Mouse (Mus musculus): ENCODE results near the gene Tmem203. TPM values are rescaled to one million over a fixed set of nuclear protein-coding genes. Genes with fewer than 3 reads are reported as not detected.
"Not testable (repeated sequence)": the region's sequence is repeated elsewhere in the genome, so short reads cannot be mapped to it uniquely, and the experiment has no call there.

Gene Tmem203
- total RNA-seq, 2 experiments from 2014 or later: 35.6 to 39.1 TPM

DNA sequence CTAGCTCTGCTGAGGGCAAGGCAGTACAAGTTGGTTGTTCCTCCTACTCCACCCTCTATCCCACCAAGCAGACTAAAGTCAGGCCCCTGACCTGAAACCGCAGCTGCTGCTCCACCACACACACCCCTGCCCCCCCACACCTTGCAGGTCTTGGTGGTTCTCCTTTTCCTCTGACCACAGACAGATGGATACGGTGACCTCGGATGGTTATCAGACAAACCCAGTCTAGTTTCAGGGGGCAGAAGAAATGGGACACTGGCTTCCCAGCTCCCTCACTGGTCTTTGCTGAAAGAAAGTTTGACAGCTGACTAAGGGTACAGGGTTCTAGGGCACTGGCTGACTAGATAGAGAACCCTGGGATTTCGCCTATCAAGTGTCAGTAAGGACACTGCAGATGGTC lies 21.8 kb upstream of the Tmem203 start:
- no peak for DNase-seq (ENCODE audit: low spot score in 2 of 2)

DNA sequence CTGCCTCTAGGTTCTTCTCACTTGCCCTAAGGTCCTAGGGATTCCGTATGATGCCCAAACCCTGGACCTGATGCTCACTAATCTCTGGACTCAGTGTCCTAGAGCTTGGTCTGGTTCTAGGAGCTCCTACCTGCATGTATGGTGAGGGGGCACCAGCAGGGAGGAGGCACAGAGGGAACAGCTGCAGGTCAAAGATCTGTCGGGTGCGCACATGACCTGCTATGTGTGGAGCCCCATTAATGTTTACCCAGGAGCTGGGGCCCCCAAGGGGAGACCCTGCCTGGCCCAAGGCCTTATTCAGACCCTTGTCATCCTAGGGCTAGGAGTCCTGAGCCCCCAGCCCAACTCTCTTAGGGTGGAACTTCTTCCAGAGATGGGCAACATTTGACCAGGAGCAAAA lies 21.2 kb upstream of the Tmem203 start, which contains the start of gene Slc34a3:
Slc34a3 (minus strand) TSS at position 315 of the 400 bp plus-strand sequence.
- no peak for DNase-seq (ENCODE audit: low spot score in 2 of 2)

DNA sequence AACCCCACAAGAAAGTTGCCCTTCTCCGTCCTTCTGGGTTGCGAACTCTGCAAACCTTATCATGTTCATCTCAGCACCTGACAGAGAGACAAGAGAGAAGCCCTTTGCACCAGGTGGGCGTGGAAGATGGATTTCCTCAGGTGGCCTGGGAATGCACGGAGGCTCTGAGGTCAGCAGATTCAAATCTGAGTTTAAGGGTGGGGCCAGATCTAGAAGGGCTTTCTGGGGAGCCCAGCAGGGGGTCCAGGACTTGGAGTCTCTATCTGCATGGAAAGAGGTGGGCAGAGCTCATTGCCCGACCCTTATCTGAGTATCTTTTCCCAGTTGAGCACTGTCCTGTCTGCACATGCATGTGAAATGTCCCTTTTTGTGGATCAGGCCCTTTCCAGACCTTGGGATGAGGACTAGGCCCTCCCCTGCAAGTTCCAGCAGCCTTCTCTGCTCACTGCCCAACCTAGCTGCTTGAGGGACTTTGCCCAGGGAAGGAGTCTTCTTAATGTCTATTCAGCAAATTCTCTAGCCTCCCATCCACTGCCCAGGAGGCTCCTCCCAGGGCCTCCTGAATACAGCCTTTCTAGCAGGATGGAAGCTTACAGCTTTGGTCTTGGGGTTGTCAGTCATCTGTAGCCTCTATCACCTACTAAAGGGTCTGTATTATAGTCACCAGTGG lies 20.6 kb upstream of the Tmem203 start:
- DNase-seq (ENCODE audit: low spot score in 2 of 2): no peak

DNA sequence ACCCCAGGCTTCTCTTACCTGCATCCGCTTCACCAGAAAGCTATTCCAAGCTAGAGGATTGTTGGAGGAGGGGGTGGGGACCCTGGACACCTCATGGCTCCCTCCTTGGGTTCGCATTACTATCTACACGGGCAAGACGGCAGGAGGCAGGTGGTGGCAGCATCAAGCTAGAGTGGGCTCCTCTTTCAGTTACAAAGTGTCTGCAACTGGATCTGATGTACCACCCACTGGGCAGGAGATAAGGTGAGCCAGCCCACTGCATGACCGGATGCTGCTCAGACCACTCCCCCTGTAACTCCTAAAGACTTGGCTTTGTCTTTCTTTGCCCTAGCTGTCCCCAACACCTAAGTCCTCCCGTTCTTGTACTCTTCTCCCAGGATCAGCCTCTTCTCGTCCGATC lies 18.6 kb upstream of the Tmem203 start, which contains the start of gene Rnf224:
Rnf224 (minus strand) TSS at position 174 of the 400 bp plus-strand sequence.
- DNase-seq (ENCODE audit: low spot score in 2 of 2): no peak

DNA sequence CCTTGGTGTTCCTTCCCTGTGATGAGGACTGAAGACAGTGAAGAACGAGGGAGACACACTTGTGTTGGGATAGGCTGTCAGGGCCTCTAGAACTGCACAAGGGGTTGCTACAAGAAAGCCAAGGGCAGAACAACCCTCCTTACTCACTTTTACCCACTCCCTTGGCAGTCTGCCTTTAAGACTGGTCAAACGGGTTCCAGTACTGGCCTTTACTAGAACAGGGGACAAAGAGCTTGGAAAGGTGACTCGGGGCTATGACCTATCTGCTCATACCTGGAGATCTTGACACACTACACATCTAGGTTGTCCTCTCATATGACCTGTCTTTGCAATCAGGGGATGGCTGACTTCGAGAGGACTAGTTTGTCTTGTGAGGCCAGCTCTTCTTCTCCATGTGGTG lies 17.7 kb upstream of the Tmem203 start:
- no peak for DNase-seq (ENCODE audit: low spot score in 2 of 2)

DNA sequence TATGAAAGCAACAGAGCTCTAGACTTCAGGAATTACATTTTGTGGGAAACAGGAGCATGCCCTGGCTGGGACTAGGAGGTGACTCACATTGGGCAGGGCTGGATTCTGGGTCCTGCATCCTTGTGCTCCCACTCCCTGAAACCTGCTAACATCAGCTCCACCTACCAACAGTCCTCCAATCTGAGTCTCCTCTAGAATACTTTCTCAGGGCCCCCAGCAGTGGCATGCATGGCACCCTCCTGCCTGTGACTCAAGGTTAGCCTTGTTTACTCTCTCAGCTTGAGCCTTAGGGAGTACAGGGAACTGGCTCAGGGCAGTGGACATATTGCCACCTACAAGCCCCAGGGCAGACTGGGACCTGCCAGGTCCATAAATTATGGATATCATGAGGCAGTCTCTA lies 17.1 kb upstream of the Tmem203 start:
- no peak for DNase-seq (ENCODE audit: low spot score in 2 of 2)

DNA sequence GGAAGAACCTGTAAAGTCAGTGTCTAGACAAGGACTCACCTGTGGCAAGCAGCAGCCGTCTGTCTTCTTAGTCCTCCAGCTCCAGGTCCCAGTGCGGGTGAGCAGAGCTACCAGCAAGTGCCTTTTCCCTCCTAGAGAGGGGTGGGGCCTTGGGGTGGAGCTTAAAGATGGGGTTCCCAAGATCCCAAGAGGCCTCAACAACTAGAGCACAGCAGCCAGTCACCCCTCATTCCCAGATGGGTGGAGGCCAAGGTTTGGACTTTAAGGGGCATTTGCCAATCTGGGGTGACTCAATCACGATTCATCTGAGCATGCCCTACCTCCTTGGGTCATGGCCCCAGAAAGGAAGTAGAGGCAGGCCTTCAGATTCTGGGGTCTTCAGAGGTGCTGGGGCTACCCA lies 15.5 kb upstream of the Tmem203 start:
- DNase-seq (ENCODE audit: low spot score in 2 of 2): no peak

DNA sequence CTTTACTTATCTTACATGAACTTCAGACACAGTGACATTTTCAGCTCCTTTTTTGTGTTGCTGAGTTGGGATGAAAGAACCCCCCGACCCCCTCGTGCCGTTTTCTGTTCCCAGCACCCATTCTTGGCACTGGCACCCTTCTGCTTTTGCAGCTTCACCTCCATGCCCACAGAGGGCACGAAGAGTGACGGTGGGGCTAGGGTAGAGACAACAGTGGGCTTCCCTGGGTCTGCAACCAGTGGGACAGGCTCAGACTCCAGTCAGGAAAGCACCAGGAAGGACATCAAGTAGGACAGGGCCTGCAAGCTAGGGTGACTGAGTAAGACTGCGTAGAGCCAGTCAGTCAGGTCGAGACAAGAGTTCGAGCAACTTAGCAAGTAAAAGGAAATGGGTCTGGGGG lies 14.9 kb upstream of the Tmem203 start:
- no peak for DNase-seq (ENCODE audit: low spot score in 2 of 2)

DNA sequence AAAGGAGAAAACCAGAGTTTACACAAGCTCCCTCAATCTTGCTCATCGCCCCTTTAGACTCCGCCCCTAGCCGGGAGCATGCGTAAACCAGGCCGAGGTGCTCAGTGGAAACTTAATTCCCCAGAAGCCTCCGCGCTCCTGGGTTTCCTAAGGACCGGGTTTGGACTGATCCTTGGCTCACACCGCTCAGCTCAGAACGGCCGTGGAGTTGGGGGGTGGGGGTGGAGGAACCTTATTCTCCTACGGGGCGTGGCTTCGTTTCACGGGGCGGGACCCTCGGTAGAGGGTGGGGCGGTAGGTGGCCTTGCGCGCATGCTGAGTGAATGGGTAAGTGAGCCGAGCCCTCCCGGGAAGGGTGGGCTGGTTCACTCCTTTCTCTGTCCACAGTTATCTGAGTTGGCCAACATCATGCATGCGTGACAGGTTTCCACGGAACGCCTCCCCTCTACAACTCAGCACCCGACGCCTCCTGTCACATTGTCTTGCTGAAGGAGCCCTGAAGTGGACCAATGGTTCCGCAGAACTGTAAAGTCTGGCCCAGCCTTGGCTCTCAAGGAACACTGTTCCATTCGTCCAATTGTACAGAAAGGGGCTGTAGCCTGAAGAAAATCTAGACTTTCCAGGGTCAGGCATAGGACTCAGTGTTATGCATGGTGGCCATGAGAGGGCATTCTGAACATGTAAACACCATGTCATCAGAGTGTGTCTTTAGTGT lies 14.4 kb upstream of the Tmem203 start:
- DNase-seq (ENCODE audit: low spot score in 2 of 2): peak; percentile 46 to 66

DNA sequence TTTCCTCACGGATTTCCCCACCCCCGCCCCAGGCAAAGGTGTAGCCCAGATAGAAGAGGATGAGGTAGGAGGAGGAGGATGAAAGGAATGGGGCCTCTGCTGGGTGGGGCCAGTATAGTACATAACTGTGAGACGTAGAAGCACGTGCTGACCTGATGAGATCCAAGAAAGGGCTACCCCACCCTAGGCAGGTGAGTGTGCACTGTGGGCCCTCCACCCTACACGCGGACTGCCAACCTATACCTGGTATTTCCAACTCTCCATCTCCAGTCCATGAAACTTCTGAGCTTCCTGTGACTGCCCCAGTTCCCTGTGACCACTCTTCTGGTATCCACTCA lies 13.8 kb upstream of the Tmem203 start:
- DNase-seq (ENCODE audit: low spot score in 2 of 2): no peak

DNA sequence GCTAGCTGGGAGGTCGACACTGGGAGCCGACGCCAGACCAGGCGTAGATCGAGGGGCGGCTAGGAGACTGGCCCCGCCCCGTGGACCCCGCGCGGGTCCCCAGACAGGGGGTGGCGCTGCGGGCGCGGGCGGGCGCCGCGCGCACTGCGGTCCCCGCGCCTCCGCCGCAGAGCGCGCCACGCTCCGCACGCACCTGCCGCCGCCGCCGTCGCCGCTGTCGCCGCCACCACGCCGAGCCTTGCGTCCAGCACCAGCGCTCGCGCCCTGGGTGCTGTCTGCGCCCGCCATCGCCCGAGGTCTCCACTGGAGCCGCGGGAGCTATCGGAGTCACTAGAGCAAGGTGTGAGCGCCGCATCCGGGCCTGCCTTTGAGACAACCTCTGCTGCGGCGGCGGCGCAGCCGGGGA lies 13.1 kb upstream of the Tmem203 start, which contains the start of the genes Rnf208 and Cysrt1:
Rnf208 (plus strand) TSS at position 155 of the 406 bp plus-strand sequence.
Cysrt1 (minus strand) TSS at position 352 of the 406 bp plus-strand sequence.
- DNase-seq (ENCODE audit: low spot score in 2 of 2): peak; percentile 35 to 60

DNA sequence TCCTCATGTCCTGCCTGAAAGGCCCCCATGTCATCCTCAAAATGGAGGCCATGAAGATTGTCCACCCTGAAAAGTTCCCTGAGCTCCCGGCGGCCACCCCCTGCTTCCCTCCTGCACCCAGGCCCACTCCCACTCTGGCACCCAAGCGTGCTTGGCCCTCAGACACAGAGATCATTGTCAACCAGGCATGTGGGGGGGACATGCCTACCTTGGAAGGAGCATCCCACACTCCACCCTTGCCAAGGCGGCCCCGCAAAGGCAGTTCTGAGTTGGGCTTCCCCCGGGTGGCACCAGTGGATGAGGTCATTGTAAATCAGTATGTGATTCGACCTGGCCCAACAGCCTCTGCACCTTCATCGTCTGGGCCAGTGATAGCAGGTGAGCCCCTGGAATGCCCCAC lies 11.9 kb upstream of the Tmem203 start:
- DNase-seq (ENCODE audit: low spot score in 2 of 2): no peak

DNA sequence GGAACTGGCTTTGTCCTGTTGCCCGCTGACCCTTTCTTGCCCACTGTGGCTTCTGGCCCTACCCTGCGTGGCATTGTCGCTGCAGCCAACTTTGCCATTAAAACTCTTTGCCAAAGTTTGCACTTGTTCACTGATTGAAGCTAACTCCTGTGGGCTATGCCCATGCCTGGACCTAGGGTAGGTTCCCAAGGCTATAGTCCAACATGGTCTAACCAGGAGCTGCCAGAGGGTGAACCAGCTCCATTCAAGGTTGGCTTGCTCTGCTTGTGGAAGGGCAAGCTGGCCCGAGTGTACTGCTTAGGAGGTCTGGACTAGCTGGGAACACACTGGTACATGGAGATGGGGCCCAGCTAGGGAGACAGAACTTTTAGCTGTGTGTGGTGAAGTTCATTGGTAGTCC lies 11.1 kb upstream of the Tmem203 start:
- no peak for DNase-seq (ENCODE audit: low spot score in 2 of 2)

DNA sequence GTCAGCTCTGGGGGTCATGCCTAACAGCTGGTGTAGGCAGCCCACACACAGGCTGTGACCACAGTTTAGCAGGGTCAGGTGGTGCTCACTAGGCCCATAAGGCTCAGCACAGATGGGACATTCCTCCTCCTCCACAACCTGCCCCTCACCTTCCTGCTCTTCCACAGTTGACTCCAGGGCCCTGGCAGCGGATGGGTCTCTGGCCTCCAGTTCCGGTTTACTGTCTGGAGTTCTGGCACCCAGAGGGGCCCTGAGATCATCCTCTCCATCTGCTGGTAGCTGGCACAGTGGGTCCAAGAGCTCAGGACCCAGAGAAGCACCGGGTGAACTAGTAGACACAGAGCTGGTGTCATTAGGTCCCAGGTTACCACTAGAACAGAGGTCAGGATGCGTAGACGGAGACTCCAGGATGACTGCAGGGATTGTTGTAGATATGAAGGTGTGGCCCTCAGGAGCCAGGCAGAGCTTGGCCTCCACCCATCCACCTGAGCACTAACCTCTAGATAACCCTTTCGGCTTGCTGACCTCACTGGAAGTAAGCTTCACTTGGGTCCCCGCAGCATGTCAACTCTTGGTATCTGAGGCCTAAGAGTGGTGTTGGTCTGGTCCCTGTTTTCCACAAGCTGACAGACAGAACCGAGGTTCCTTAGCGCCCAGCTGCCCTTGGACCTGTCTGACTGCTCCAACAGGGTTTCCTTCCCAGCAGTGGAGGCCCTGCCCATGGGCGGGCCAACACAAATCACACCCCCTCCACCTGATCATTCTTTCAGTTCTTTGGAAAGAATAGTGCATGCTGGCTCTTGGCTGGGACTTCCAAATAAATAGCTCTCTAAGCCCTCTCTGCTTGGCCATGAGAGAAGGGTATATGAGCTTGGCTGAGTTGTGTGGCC lies 8.8 kb upstream of the Tmem203 start, which contains the start of gene AL732309.1:
AL732309.1 (minus strand) TSS at position 681 of the 890 bp plus-strand sequence.
- no peak for DNase-seq (ENCODE audit: low spot score in 2 of 2)

DNA sequence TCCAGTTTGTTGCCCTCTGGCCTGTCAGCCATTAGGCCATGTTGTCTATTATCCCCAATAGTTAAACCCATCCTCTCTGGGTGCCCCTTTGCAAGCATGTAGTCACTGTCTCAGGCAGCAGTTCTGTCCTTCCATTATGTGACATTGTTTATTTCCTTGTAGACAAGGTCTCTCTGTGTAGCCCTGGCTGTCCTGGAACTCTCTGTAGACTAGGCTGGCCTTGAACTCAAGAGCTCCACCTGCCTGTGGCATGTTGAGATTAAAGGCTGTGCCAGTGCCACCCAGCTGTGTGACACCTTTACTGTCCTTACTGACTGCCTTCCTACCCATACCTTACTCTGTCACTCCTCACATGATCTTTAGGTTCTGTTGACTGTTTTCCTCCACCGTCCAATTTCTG lies 2.9 kb upstream of the Tmem203 start:
- no peak for DNase-seq (ENCODE audit: low spot score in 2 of 2)

DNA sequence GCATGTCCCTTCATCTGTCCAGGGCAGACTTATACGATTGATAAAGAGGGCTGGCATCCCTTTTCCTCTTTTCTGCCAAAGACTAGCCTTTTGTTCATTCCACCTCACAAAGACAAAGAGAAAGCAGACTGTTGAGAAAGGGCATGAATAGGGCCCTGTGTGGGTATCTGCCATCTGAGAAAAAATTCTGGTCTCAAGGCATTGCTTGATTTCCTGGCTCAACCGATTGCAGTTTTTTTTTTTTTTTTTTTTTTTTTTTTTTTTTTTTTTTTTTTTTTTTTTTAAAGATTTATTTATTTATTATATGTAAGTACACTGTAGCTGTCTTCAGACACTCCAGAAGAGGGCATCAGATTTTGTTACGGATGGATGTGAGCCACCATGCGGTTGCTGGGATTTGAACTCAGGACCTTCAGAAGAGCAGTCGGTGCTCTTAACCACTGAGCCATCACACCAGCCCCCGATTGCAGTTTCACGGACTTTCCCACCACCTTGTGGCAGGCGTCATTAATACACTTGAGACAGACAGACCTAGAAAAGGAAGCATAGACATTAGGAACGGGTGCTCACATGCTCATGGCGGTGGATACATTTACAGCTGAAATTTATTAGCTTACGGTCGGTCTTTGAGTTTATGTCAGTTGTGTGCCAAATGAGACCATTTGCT lies 1.3 kb downstream of the Tmem203 start:
- DNase-seq (ENCODE audit: low spot score in 2 of 2): peak in 1 of 2 experiments; percentile 52

DNA sequence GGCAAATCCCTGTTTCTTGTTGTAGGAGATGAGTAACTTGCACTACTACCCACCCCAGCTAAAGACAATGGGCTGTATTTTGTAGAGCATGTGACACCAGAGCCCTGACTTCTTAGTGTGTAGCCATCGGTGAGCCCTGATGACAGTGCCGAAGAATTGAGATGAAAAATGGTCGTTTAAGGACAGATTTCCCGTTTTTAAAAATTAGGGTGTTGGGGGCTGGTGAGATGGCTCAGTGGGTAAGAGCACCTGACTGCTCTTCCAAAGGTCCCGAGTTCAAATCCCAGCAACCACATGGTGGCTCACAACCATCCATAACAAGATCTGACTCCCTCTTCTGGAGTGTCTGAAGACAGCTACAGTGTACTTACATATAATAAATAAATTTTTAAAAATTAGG lies 2.0 kb downstream of the Tmem203 start:
- DNase-seq (ENCODE audit: low spot score in 2 of 2): not testable (repeated sequence)

DNA sequence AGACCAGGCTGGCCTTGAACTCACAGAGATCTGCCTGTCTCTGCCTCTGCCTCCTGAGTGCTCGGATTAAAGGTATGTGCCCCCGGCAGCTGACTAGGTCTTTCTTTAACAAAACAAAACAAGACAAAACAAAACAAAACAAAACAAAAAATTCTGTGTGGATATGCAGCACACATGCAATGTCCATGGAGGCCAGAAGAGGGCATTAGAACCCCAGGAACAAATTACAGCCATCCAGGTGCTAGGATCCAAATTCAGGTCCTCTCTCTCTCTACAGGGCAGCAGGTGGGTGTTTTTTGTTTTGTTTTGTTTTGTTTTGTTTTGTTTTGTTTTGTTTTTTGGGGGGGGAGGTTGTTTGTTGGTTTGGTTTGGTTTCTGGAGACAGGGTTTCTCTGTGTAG lies 3.6 kb downstream of the Tmem203 start:
- no peak for DNase-seq (ENCODE audit: low spot score in 2 of 2)

DNA sequence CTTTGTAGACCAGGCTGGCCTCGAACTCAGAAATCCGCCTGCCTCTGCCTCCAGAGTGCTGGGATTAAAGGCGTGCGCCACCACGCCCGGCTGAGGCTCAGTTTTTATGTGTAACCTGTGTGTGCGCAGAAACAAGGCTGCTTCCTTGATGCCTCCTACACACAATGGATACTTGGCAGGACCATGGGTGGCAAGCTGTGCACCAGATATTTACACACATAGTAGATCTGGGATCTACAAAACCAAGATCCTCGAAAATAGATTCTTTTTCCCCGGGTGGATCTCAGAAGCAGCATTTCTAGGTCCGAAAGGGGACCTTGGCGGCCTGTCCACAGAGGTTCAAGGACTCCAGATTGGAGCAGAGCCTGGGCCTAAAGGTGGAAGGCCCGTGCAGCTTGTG lies 6.6 kb downstream of the Tmem203 start:
- DNase-seq (ENCODE audit: low spot score in 2 of 2): no peak

DNA sequence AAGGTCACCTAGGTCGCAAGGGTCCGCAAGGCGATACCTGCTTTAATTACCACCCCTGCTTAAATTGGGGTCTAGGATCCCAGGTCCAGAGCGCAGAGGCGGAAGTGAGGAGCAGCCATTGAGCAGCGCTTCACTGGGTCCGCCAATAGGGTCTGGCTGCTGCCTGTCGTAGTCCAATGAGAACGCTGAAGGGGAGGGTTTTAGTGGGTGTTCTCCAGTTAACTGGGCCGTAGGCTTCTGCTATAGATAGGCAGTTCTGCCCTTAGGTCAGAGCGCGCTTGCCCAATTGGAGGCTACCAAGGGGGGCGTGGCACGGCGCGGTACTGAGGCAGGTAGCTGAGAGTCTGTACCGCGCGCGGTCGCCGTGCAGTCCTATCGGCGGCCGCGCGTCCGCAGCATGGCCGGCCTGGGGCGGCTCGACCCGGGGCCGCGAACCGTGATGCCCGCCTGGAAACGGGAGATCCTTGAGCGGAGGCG lies 7.1 kb downstream of the Tmem203 start, which contains the start of gene Tprn:
Tprn (plus strand) TSS at position 328 of the 477 bp plus-strand sequence.
- peak; percentile 88 to 89 for DNase-seq (ENCODE audit: low spot score in 2 of 2)

Data from layer of hippocampus, postnatal 10 days (tissue).